Mouse (Mus musculus): ENCODE data around the gene Phldb1. TPM values are rescaled to one million over a fixed set of nuclear protein-coding genes. Genes with fewer than 3 reads are reported as not detected.

Gene Phldb1
- polyA plus RNA-seq, 1 experiment from 2014 or later, result 58.9 TPM

GRCm38 (mm10) chr9:44715705-44716362 lies 19.2 kb downstream of the Phldb1 start:
- H3K9ac ChIP-seq, result no peak overlapping the region
- no peak overlapping the region for H3K4me3 ChIP-seq
- H3K9me3 ChIP-seq, result no peaks in the 10 kb centered on the region
- H3K4me2 ChIP-seq, result no peak overlapping the region
- H3K36me3 ChIP-seq (replicated peaks), result peaks cover 28% of the 10 kb centered on the region
- WGBS, result 97% methylated on average over 29 of the region's 29 CpGs
- peaks cover 29% of the 10 kb centered on the region for H3K4me1 ChIP-seq
- no peak for ATAC-seq (replicated peaks)
- H3K27me3 ChIP-seq (replicated peaks), result no peaks in the 10 kb centered on the region
- H3K27ac ChIP-seq, result no peak overlapping the region

- H3K9me3 ChIP-seq, result no peaks in the 10 kb centered on the region
- ATAC-seq (replicated peaks), result no peak
- no peak overlapping the region for H3K4me3 ChIP-seq
- H3K27ac ChIP-seq, result no peak overlapping the region
- H3K27me3 ChIP-seq (replicated peaks), result no peaks in the 10 kb centered on the region
- H3K36me3 ChIP-seq (replicated peaks), result peaks cover 35% of the 10 kb centered on the region
- 89% methylated on average over 17 of the region's 17 CpGs for WGBS
- no peak overlapping the region for H3K9ac ChIP-seq
- H3K4me2 ChIP-seq, result no peak overlapping the region
- peaks cover 23% of the 10 kb centered on the region for H3K4me1 ChIP-seq
Measured at GRCm38 (mm10) chr9:44715109-44715508, 19.9 kb downstream of the Phldb1 start.

- H3K4me2 ChIP-seq, result no peak overlapping the region
- no peak overlapping the region for H3K9ac ChIP-seq
- 77% methylated on average over 2 of the region's 2 CpGs for WGBS
- no peak for ATAC-seq (replicated peaks)
- no peaks in the 10 kb centered on the region for H3K27me3 ChIP-seq (replicated peaks)
- peaks cover 19% of the 10 kb centered on the region for H3K4me1 ChIP-seq
- H3K9me3 ChIP-seq, result no peaks in the 10 kb centered on the region
- peaks cover 35% of the 10 kb centered on the region for H3K36me3 ChIP-seq (replicated peaks)
- H3K4me3 ChIP-seq, result no peak overlapping the region
- H3K27ac ChIP-seq, result no peak overlapping the region
Measured at GRCm38 (mm10) chr9:44713574-44713973, 21.4 kb downstream of the Phldb1 start.

- Histone ChIP-seq H3K27me3 (replicated peaks) (no peaks in the 10 kb centered on the region), H3K9ac (no peak overlapping the region), H3K27ac (no peak overlapping the region), H3K4me3 (no peak overlapping the region), H3K4me1 (peaks cover 20% of the 10 kb centered on the region), H3K36me3 (replicated peaks) (peaks cover 35% of the 10 kb centered on the region), H3K9me3 (no peaks in the 10 kb centered on the region), H3K4me2 (no peak overlapping the region)
- WGBS, result 94% methylated on average over 6 of the region's 6 CpGs
- no peak for ATAC-seq (replicated peaks)
Measured at GRCm38 (mm10) chr9:44713080-44713479, 21.9 kb downstream of the Phldb1 start.

GRCm38 (mm10) chr9:44711602-44712001 lies 23.4 kb downstream of the Phldb1 start:
- ATAC-seq (replicated peaks), result no peak
- 63% methylated on average over 17 of the region's 17 CpGs for WGBS
- Histone ChIP-seq H3K4me2 (no peak overlapping the region), H3K27me3 (replicated peaks) (no peaks in the 10 kb centered on the region), H3K9ac (no peak overlapping the region), H3K4me3 (no peak overlapping the region), H3K9me3 (no peaks in the 10 kb centered on the region), H3K36me3 (replicated peaks) (peaks cover 35% of the 10 kb centered on the region), H3K27ac (no peak overlapping the region), H3K4me1 (peaks cover 15% of the 10 kb centered on the region)

GRCm38 (mm10) chr9:44710213-44710612 lies 24.8 kb downstream of the Phldb1 start:
- Histone ChIP-seq H3K4me2 (no peak overlapping the region), H3K27me3 (replicated peaks) (no peaks in the 10 kb centered on the region), H3K36me3 (replicated peaks) (peaks cover 28% of the 10 kb centered on the region), H3K9ac (no peak overlapping the region), H3K4me3 (no peak overlapping the region), H3K27ac (no peak overlapping the region), H3K9me3 (no peaks in the 10 kb centered on the region), H3K4me1 (peaks cover 15% of the 10 kb centered on the region)
- no peak for ATAC-seq (replicated peaks)
- WGBS, result 84% methylated on average over 5 of the region's 5 CpGs

- no peaks in the 10 kb centered on the region for H3K9me3 ChIP-seq
- ATAC-seq (replicated peaks), result no peak
- H3K4me2 ChIP-seq, result no peak overlapping the region
- WGBS, result 45% methylated on average over 2 of the region's 2 CpGs
- H3K4me3 ChIP-seq, result no peak overlapping the region
- H3K27ac ChIP-seq, result no peak overlapping the region
- peaks cover 29% of the 10 kb centered on the region; the same call in 1 of the 2 replicates for H3K36me3 ChIP-seq (replicated peaks)
- no peaks in the 10 kb centered on the region for H3K27me3 ChIP-seq (replicated peaks)
- no peak overlapping the region for H3K9ac ChIP-seq
- H3K4me1 ChIP-seq, result peaks cover 15% of the 10 kb centered on the region
Measured at GRCm38 (mm10) chr9:44709600-44709999, 25.4 kb downstream of the Phldb1 start.

GRCm38 (mm10) chr9:44708925-44709324 lies 26.1 kb downstream of the Phldb1 start:
- ATAC-seq (replicated peaks), result peak; percentile 64; the same call in 1 of the 2 replicates
- H3K36me3 ChIP-seq (replicated peaks), result peaks cover 29% of the 10 kb centered on the region; the same call in 1 of the 2 replicates
- peak overlapping the region; percentile 45 for H3K4me2 ChIP-seq
- WGBS, result 13% methylated on average over 6 of the region's 6 CpGs
- peaks cover 15% of the 10 kb centered on the region for H3K4me1 ChIP-seq
- no peaks in the 10 kb centered on the region for H3K27me3 ChIP-seq (replicated peaks)
- H3K27ac ChIP-seq, result no peak overlapping the region
- H3K9me3 ChIP-seq, result no peaks in the 10 kb centered on the region
- no peak overlapping the region for H3K4me3 ChIP-seq
- H3K9ac ChIP-seq, result no peak overlapping the region

- H3K4me2 ChIP-seq, result peak overlapping the region; percentile 45
- H3K27me3 ChIP-seq (replicated peaks), result no peaks in the 10 kb centered on the region
- H3K36me3 ChIP-seq (replicated peaks), result peaks cover 29% of the 10 kb centered on the region; the same call in 1 of the 2 replicates
- peaks cover 15% of the 10 kb centered on the region for H3K4me1 ChIP-seq
- 10% methylated on average over 24 of the region's 24 CpGs for WGBS
- 0 out of 2 replicates have a peak overlapping the region, but pooled peaks have one; percentile 3 for H3K9ac ChIP-seq
- peak; percentile 49 for ATAC-seq (replicated peaks)
- H3K4me3 ChIP-seq, result peak overlapping the region; percentile 13
- H3K9me3 ChIP-seq, result no peaks in the 10 kb centered on the region
- H3K27ac ChIP-seq, result no peak overlapping the region
Measured at GRCm38 (mm10) chr9:44708429-44708765, 26.6 kb downstream of the Phldb1 start.

- peaks cover 33% of the 10 kb centered on the region; the same call in 1 of the 2 replicates for H3K36me3 ChIP-seq (replicated peaks)
- no peak overlapping the region for H3K27ac ChIP-seq
- 21% methylated on average over 28 of the region's 28 CpGs for WGBS
- H3K27me3 ChIP-seq (replicated peaks), result no peaks in the 10 kb centered on the region
- peaks cover 15% of the 10 kb centered on the region for H3K4me1 ChIP-seq
- peak overlapping the region; percentile 13 for H3K4me3 ChIP-seq
- ATAC-seq (replicated peaks), result no peak; the same call in none of the 2 replicates
- no peaks in the 10 kb centered on the region for H3K9me3 ChIP-seq
- 0 out of 2 replicates have a peak overlapping the region, but pooled peaks have one; percentile 3 for H3K9ac ChIP-seq
- peak overlapping the region; percentile 45 for H3K4me2 ChIP-seq
Measured at GRCm38 (mm10) chr9:44707749-44708428, 27.1 kb downstream of the Phldb1 start.

GRCm38 (mm10) chr9:44699730-44700129 lies 35.3 kb downstream of the Phldb1 start:
- Histone ChIP-seq H3K27me3 (replicated peaks) (no peaks in the 10 kb centered on the region), H3K36me3 (replicated peaks) (peaks cover 47% of the 10 kb centered on the region), H3K27ac (no peak overlapping the region), H3K9me3 (no peaks in the 10 kb centered on the region), H3K9ac (no peak overlapping the region), H3K4me1 (no peaks in the 10 kb centered on the region), H3K4me3 (no peak overlapping the region), H3K4me2 (no peak overlapping the region)
- 87% methylated on average over 5 of the region's 5 CpGs for WGBS
- ATAC-seq (replicated peaks), result no peak

- 85% methylated on average over 10 of the region's 10 CpGs for WGBS
- H3K4me3 ChIP-seq, result no peak overlapping the region
- H3K9ac ChIP-seq, result no peak overlapping the region
- no peak overlapping the region for H3K4me2 ChIP-seq
- H3K36me3 ChIP-seq (replicated peaks), result peaks cover 48% of the 10 kb centered on the region
- no peaks in the 10 kb centered on the region for H3K9me3 ChIP-seq
- ATAC-seq (replicated peaks), result no peak
- no peaks in the 10 kb centered on the region for H3K27me3 ChIP-seq (replicated peaks)
- H3K4me1 ChIP-seq, result no peaks in the 10 kb centered on the region
- H3K27ac ChIP-seq, result no peak overlapping the region
Measured at GRCm38 (mm10) chr9:44699196-44699595, 35.8 kb downstream of the Phldb1 start.

- 93% methylated on average over 16 of the region's 16 CpGs for WGBS
Measured at GRCm38 (mm10) chr9:44697866-44698265, 37.1 kb downstream of the Phldb1 start.

More at GRCm38 (mm10) chr9:44697866-44698265, 37.1 kb downstream of the Phldb1 start:
- no peaks in the 10 kb centered on the region for H3K4me1 ChIP-seq
- no peak overlapping the region for H3K9ac ChIP-seq
- H3K36me3 ChIP-seq (replicated peaks), result peaks cover 44% of the 10 kb centered on the region
- no peak overlapping the region for H3K4me3 ChIP-seq
- H3K4me2 ChIP-seq, result no peak overlapping the region
- no peaks in the 10 kb centered on the region for H3K9me3 ChIP-seq
- H3K27me3 ChIP-seq (replicated peaks), result no peaks in the 10 kb centered on the region
- H3K27ac ChIP-seq, result no peak overlapping the region
- ATAC-seq (replicated peaks), result no peak
